Mouse (Mus musculus) cortical plate, adult 2 months (tissue): ENCODE results near the gene Sema5a.

Experiments used
- CTCF ChIP-seq: fragments of 200-500 bp; IDR thresholded peaks from 2 replicates; pipeline ENCODE4 v1.5.1; 2011; ENCODE audit warnings: mild to moderate bottlenecking, control low read depth, low read length; ENCODE audit not compliant: insufficient read depth; ENCODE audit errors: extremely low read depth
- POLR2A ChIP-seq: fragments of 200-500 bp; IDR thresholded peaks from 2 replicates; pipeline ENCODE4 v1.6.1; 2011; ENCODE audit warnings: mild to moderate bottlenecking, low read length, control low read depth; ENCODE audit not compliant: insufficient read depth; ENCODE audit errors: extremely low read depth

- TF ChIP-seq CTCF (no peak), POLR2A (no peak)
Observed at GRCm38 (mm10) chr15:32447558-32448349, 203.1 kb downstream of the Sema5a start.
